Mouse (Mus musculus) spleen, postnatal 4 days (tissue): ENCODE data around the gene Arid3b.

Experiments
- DNase-seq, 2 experiments: peaks; one replicate each; pipeline ENCODE4 v3.0.0; 2022; ENCODE audit warnings: low spot score in 2 of 2

Gene Arid3b

GRCm38 (mm10) chr9:57831267-57832082 is 5.1 kb downstream of the Arid3b start:
- peak; percentile 89 to 95 for DNase-seq

GRCm38 (mm10) chr9:57829812-57830557 is 6.6 kb downstream of the Arid3b start:
- no peak for DNase-seq

- no peak for DNase-seq
Measured at GRCm38 (mm10) chr9:57823397-57823796, 13.2 kb downstream of the Arid3b start.

GRCm38 (mm10) chr9:57822812-57823211 is 13.8 kb downstream of the Arid3b start:
- no peak for DNase-seq

- DNase-seq = no peak
Measured at GRCm38 (mm10) chr9:57820186-57821080, 16.2 kb downstream of the Arid3b start.

GRCm38 (mm10) chr9:57817220-57817667 is 19.3 kb downstream of the Arid3b start:
- no peak for DNase-seq

GRCm38 (mm10) chr9:57814866-57815265 is 21.7 kb downstream of the Arid3b start:
- DNase-seq = no peak

GRCm38 (mm10) chr9:57814014-57814413 is 22.6 kb downstream of the Arid3b start:
- no peak for DNase-seq

- no peak for DNase-seq
Measured at GRCm38 (mm10) chr9:57811793-57812733, 24.5 kb downstream of the Arid3b start.

GRCm38 (mm10) chr9:57810691-57811090 is 25.9 kb downstream of the Arid3b start:
- DNase-seq = no peak

- DNase-seq = no peak
Measured at GRCm38 (mm10) chr9:57808771-57809310, 27.8 kb downstream of the Arid3b start.

GRCm38 (mm10) chr9:57807174-57807651 is 29.4 kb downstream of the Arid3b start:
- no peak for DNase-seq

- DNase-seq = no peak
Measured at GRCm38 (mm10) chr9:57806066-57806481, 30.5 kb downstream of the Arid3b start.

- DNase-seq = no peak
Measured at GRCm38 (mm10) chr9:57805087-57805737, 31.4 kb downstream of the Arid3b start.

- no peak for DNase-seq
Measured at GRCm38 (mm10) chr9:57803839-57804238, 32.8 kb downstream of the Arid3b start.

GRCm38 (mm10) chr9:57803047-57803446 is 33.5 kb downstream of the Arid3b start:
- no peak for DNase-seq

GRCm38 (mm10) chr9:57800325-57800975 is 36.1 kb downstream of the Arid3b start:
- no peak for DNase-seq

- no peak for DNase-seq
Measured at GRCm38 (mm10) chr9:57798725-57799253, 37.8 kb downstream of the Arid3b start.

- DNase-seq = no peak
Measured at GRCm38 (mm10) chr9:57797456-57797855, 39.1 kb downstream of the Arid3b start.
